Mouse (Mus musculus) forebrain, postnatal 0 days (tissue): Measurements from ENCODE around the gene Abca7. TPM values are rescaled to one million over a fixed set of nuclear protein-coding genes. Genes with fewer than 3 reads are reported as not detected.

Experiments
- ATAC-seq: fragments of 200-750 bp; cut with Nextera tagmentation; 2 replicates; pipeline ENCODE4 v1.8.0; 2017; ENCODE audit warnings: mild to moderate bottlenecking, moderate library complexity
- DNase-seq: peaks from one replicate; pipeline ENCODE4 v3.0.0-alpha.2; 2015
- H3K27ac ChIP-seq: fragments of 300-500 bp; sonication (generic); 2 replicates; pipeline ENCODE4 v1.5.1; 2014; ENCODE audit warnings: low read depth, mild to moderate bottlenecking, antibody characterized with exemption, low read length, moderate library complexity, mixed read lengths
- H3K27me3 ChIP-seq: fragments of 300-500 bp; sonication (generic); 2 replicates; pipeline ENCODE4 v1.6.1; 2014; ENCODE audit warnings: mild to moderate bottlenecking, low read length, mixed read lengths; ENCODE audit not compliant: insufficient read depth
- H3K36me3 ChIP-seq: fragments of 300-500 bp; sonication (generic); 2 replicates; pipeline ENCODE4 v1.6.1; 2014; ENCODE audit warnings: mild to moderate bottlenecking, moderate library complexity; ENCODE audit not compliant: insufficient read depth
- H3K4me1 ChIP-seq: fragments of 300-500 bp; sonication (generic); 2 replicates; pipeline ENCODE4 v1.6.1; 2014; ENCODE audit warnings: antibody characterized with exemption; ENCODE audit not compliant: insufficient read depth
- H3K4me2 ChIP-seq: fragments of 300-500 bp; sonication (generic); 2 replicates; pipeline ENCODE4 v1.6.1; 2014; ENCODE audit warnings: low read depth, mild to moderate bottlenecking, moderate library complexity
- H3K4me3 ChIP-seq: fragments of 300-500 bp; sonication (generic); 2 replicates; pipeline ENCODE4 v1.5.1; 2014; ENCODE audit warnings: low read depth, low read length, mixed read lengths
- H3K9ac ChIP-seq: fragments of 300-500 bp; sonication (generic); 2 replicates; pipeline ENCODE4 v1.6.1; 2014; ENCODE audit warnings: mild to moderate bottlenecking
- H3K9me3 ChIP-seq: fragments of 300-500 bp; sonication (generic); 2 replicates; pipeline ENCODE4 v1.6.1; 2016; ENCODE audit warnings: low read length
- CTCF ChIP-seq: sonication (generic); IDR thresholded peaks from 2 replicates; pipeline ENCODE4 v1.5.1; 2016; ENCODE audit warnings: antibody characterized with exemption, control low read depth, low read depth
- WGBS: fragments of 180-500 bp; shearing (Covaris S2); extraction: QIAGEN DNeasy Blood & Tissue Kit; methylation state at CpG from one replicate; pipeline ENCODE4 v1.1.7; 2014; 5-methylcytosine and 5-hydroxymethylcytosine counted together
- polyA plus RNA-seq: library from polyadenylated mRNA; unstranded; fragments of >200 nt; fragmentation: Nextera tagmentation; extraction: Ambion mirVana; gene quantifications from 2 replicates; pipeline ENCODE4 v1.2.1, GENCODE M21; 2015
- total RNA-seq: library from RNA; depleted of rRNA; stranded (reverse); fragments of >200 nt; gene quantifications from 2 replicates; pipeline ENCODE4 v1.2.3, GENCODE M21; 2014; rRNA removed

Gene Abca7
- total and polyA plus RNA-seq, 2 experiments from 2014 or later = 1.1 to 6.1 TPM

- Histone ChIP-seq H3K4me1 (peaks cover 7% of the 10 kb centered on the region; the same call in 1 of the 2 replicates), H3K27me3 (no peaks in the 10 kb centered on the region), H3K9me3 (no peaks in the 10 kb centered on the region), H3K4me3 (no peak overlapping the region), H3K9ac (no peak overlapping the region), H3K36me3 (peaks cover 46% of the 10 kb centered on the region), H3K27ac (no peak overlapping the region), H3K4me2 (peak overlapping the region; percentile 77; the same call in 1 of the 2 replicates)
- TF ChIP-seq CTCF = no peak
- 89% methylated on average over 9 of the region's 10 CpGs for WGBS
- DNase-seq (no peak), ATAC-seq (no peak)
Measured at GRCm38 (mm10) chr10:80055891-80056290, 59.6 kb downstream of the Abca7 start.

GRCm38 (mm10) chr10:80056506-80056905 lies 60.2 kb downstream of the Abca7 start:
- Histone ChIP-seq H3K36me3 (peaks cover 49% of the 10 kb centered on the region), H3K9me3 (no peaks in the 10 kb centered on the region), H3K27me3 (no peaks in the 10 kb centered on the region), H3K4me1 (peaks cover 7% of the 10 kb centered on the region; the same call in 1 of the 2 replicates), H3K4me3 (no peak overlapping the region), H3K27ac (no peak overlapping the region), H3K4me2 (no peak overlapping the region), H3K9ac (no peak overlapping the region)
- no peak for DNase-seq
- 80% methylated on average over 4 of the region's 4 CpGs for WGBS
- no peak for ATAC-seq
- no peak for TF ChIP-seq CTCF

- Histone ChIP-seq H3K4me2 (no peak overlapping the region), H3K27me3 (no peaks in the 10 kb centered on the region), H3K9me3 (no peaks in the 10 kb centered on the region), H3K9ac (no peak overlapping the region), H3K27ac (no peak overlapping the region), H3K4me1 (peaks cover 7% of the 10 kb centered on the region; the same call in 1 of the 2 replicates), H3K4me3 (no peak overlapping the region), H3K36me3 (peaks cover 52% of the 10 kb centered on the region)
- DNase-seq (no peak), ATAC-seq (no peak)
- 92% methylated on average over 27 of the region's 27 CpGs for WGBS
- no peak for TF ChIP-seq CTCF
Measured at GRCm38 (mm10) chr10:80056976-80057682, 60.8 kb downstream of the Abca7 start.

GRCm38 (mm10) chr10:80057683-80058326 lies 61.5 kb downstream of the Abca7 start:
- peaks cover 59% of the 10 kb centered on the region for H3K36me3 ChIP-seq
- ATAC-seq (no peak), DNase-seq (no peak)
- H3K27ac ChIP-seq = no peak overlapping the region
- no peak for TF ChIP-seq CTCF
- no peaks in the 10 kb centered on the region for H3K27me3 ChIP-seq
- H3K4me3 ChIP-seq = no peak overlapping the region
- H3K4me1 ChIP-seq = peaks cover 7% of the 10 kb centered on the region; the same call in 1 of the 2 replicates
- H3K9ac ChIP-seq = no peak overlapping the region
- 80% methylated on average over 30 of the region's 30 CpGs for WGBS
- H3K9me3 ChIP-seq = no peaks in the 10 kb centered on the region
- no peak overlapping the region for H3K4me2 ChIP-seq

GRCm38 (mm10) chr10:80063104-80063503 lies 66.8 kb downstream of the Abca7 start:
- no peak overlapping the region for H3K4me3 ChIP-seq
- H3K9ac ChIP-seq = no peak overlapping the region
- WGBS = 79% methylated on average over 5 of the region's 5 CpGs
- H3K4me2 ChIP-seq = no peak overlapping the region
- no peaks in the 10 kb centered on the region for H3K4me1 ChIP-seq
- ATAC-seq (peak; percentile 36; the same call in 1 of the 2 replicates), DNase-seq (no peak)
- no peaks in the 10 kb centered on the region for H3K27me3 ChIP-seq
- H3K36me3 ChIP-seq = peaks cover 60% of the 10 kb centered on the region
- no peak overlapping the region for H3K27ac ChIP-seq
- no peak for TF ChIP-seq CTCF
- H3K9me3 ChIP-seq = no peaks in the 10 kb centered on the region

GRCm38 (mm10) chr10:80063877-80064650 lies 67.8 kb downstream of the Abca7 start:
- no peaks in the 10 kb centered on the region for H3K27me3 ChIP-seq
- H3K4me1 ChIP-seq = no peaks in the 10 kb centered on the region
- H3K27ac ChIP-seq = no peak overlapping the region
- ATAC-seq (no peak), DNase-seq (no peak)
- no peak overlapping the region for H3K9ac ChIP-seq
- no peak overlapping the region for H3K4me3 ChIP-seq
- no peak overlapping the region for H3K4me2 ChIP-seq
- WGBS = 74% methylated on average over 23 of the region's 23 CpGs
- H3K9me3 ChIP-seq = no peaks in the 10 kb centered on the region
- no peak for TF ChIP-seq CTCF
- peaks cover 53% of the 10 kb centered on the region for H3K36me3 ChIP-seq

Other genes with a start within 250 kb of the Abca7 start
Only the 30 nearest of the 33 such genes appear.
- gene Rnf126, start 229.5 kb upstream of the Abca7 start, total RNA-seq = 54.1 and 88.3 TPM in 2 replicates
- 131 and 143 TPM in 2 replicates for gene Rnf126, start 229.5 kb upstream of the Abca7 start, polyA plus RNA-seq
- 2.1 and 4.5 TPM in 2 replicates for gene Fstl3, start 219.2 kb upstream of the Abca7 start, total RNA-seq
- 1.7 and 2.8 TPM in 2 replicates for gene Fstl3, start 219.2 kb upstream of the Abca7 start, polyA plus RNA-seq
- 0.31 TPM in 1 of 2 replicates, not detected in the other for gene Prss57, start 205.5 kb upstream of the Abca7 start, total RNA-seq
- gene Prss57, start 205.5 kb upstream of the Abca7 start, polyA plus RNA-seq = 0.35 and 0.67 TPM in 2 replicates
- gene Palm, start 202.9 kb upstream of the Abca7 start, total RNA-seq = 154 and 178 TPM in 2 replicates
- 351 and 365 TPM in 2 replicates for gene Palm, start 202.9 kb upstream of the Abca7 start, polyA plus RNA-seq
- 0.24 and 0.77 TPM in 2 replicates for gene Misp, start 175.5 kb upstream of the Abca7 start, total RNA-seq
- gene Misp, start 175.5 kb upstream of the Abca7 start, polyA plus RNA-seq = 0.09 and 0.41 TPM in 2 replicates
- gene Ptbp1, start 142.1 kb upstream of the Abca7 start, total RNA-seq = 92.9 and 97.3 TPM in 2 replicates
- gene Ptbp1, start 142.1 kb upstream of the Abca7 start, polyA plus RNA-seq = 53.7 and 55.7 TPM in 2 replicates
- 4.9 and 7.8 TPM in 2 replicates for gene Prtn3, start 122.0 kb upstream of the Abca7 start, total RNA-seq
- gene Prtn3, start 122.0 kb upstream of the Abca7 start, polyA plus RNA-seq = 14.9 and 15.4 TPM in 2 replicates
- 427 and 473 TPM in 2 replicates for gene Plppr3, start 121.9 kb upstream of the Abca7 start, total RNA-seq
- gene Plppr3, start 121.9 kb upstream of the Abca7 start, polyA plus RNA-seq = 309 and 328 TPM in 2 replicates
- not detected in 2 replicates for gene Elane, start 110.2 kb upstream of the Abca7 start, total RNA-seq
- gene Elane, start 110.2 kb upstream of the Abca7 start, polyA plus RNA-seq = 0.15 TPM in 1 of 2 replicates, not detected in the other
- gene Cfd, start 105.6 kb upstream of the Abca7 start, total RNA-seq = not detected in 2 replicates
- not detected in 2 replicates for gene Cfd, start 105.6 kb upstream of the Abca7 start, polyA plus RNA-seq
- 47.0 and 60.9 TPM in 2 replicates for gene Med16, start 87.6 kb upstream of the Abca7 start, total RNA-seq
- 46.1 and 56.0 TPM in 2 replicates for gene Med16, start 87.6 kb upstream of the Abca7 start, polyA plus RNA-seq
- gene Gm26602, start 85.6 kb upstream of the Abca7 start, total RNA-seq = not detected in 2 replicates
- 34.4 and 39.2 TPM in 2 replicates for gene Gm26602, start 85.6 kb upstream of the Abca7 start, polyA plus RNA-seq
- 4.2 and 5.4 TPM in 2 replicates for gene Kiss1r, start 79.5 kb upstream of the Abca7 start, total RNA-seq
- 3.4 and 3.6 TPM in 2 replicates for gene Kiss1r, start 79.5 kb upstream of the Abca7 start, polyA plus RNA-seq
- gene R3hdm4, start 75.3 kb upstream of the Abca7 start, total RNA-seq = 117 and 129 TPM in 2 replicates
- gene R3hdm4, start 75.3 kb upstream of the Abca7 start, polyA plus RNA-seq = 282 and 333 TPM in 2 replicates
- 7.1 and 7.9 TPM in 2 replicates for gene Arid3a, start 69.5 kb upstream of the Abca7 start, total RNA-seq
- 1.0 and 2.1 TPM in 2 replicates for gene Arid3a, start 69.5 kb upstream of the Abca7 start, polyA plus RNA-seq
- gene Wdr18, start 36.3 kb upstream of the Abca7 start, total RNA-seq = 58.2 and 84.6 TPM in 2 replicates
- 91.9 and 107 TPM in 2 replicates for gene Wdr18, start 36.3 kb upstream of the Abca7 start, polyA plus RNA-seq
- 0.14 and 0.15 TPM in 2 replicates for gene Grin3b, start 25.8 kb upstream of the Abca7 start, total RNA-seq
- 0.09 and 0.18 TPM in 2 replicates for gene Grin3b, start 25.8 kb upstream of the Abca7 start, polyA plus RNA-seq
- 109 and 129 TPM in 2 replicates for gene Tmem259, start 12.2 kb upstream of the Abca7 start, total RNA-seq
- gene Tmem259, start 12.2 kb upstream of the Abca7 start, polyA plus RNA-seq = 25.6 and 26.5 TPM in 2 replicates
- gene Cnn2, start 7.9 kb upstream of the Abca7 start, total RNA-seq = 19.5 and 28.2 TPM in 2 replicates
- 15.7 and 17.0 TPM in 2 replicates for gene Cnn2, start 7.9 kb upstream of the Abca7 start, polyA plus RNA-seq
- 2.3 and 2.4 TPM in 2 replicates for gene Arhgap45, start 20.2 kb downstream of the Abca7 start, total RNA-seq
- 1.2 and 1.7 TPM in 2 replicates for gene Arhgap45, start 20.2 kb downstream of the Abca7 start, polyA plus RNA-seq
- gene Polr2e, start 43.3 kb downstream of the Abca7 start, total RNA-seq = 104 and 129 TPM in 2 replicates
- 168 and 184 TPM in 2 replicates for gene Polr2e, start 43.3 kb downstream of the Abca7 start, polyA plus RNA-seq
- 401 and 478 TPM in 2 replicates for gene Gpx4, start 50.7 kb downstream of the Abca7 start, total RNA-seq
- 644 and 800 TPM in 2 replicates for gene Gpx4, start 50.7 kb downstream of the Abca7 start, polyA plus RNA-seq
- 19.2 and 24.2 TPM in 2 replicates for gene Sbno2, start 109.1 kb downstream of the Abca7 start, total RNA-seq
- gene Sbno2, start 109.1 kb downstream of the Abca7 start, polyA plus RNA-seq = 4.6 and 6.8 TPM in 2 replicates
- 77.2 and 77.8 TPM in 2 replicates for gene Stk11, start 119.3 kb downstream of the Abca7 start, total RNA-seq
- gene Stk11, start 119.3 kb downstream of the Abca7 start, polyA plus RNA-seq = 13.6 and 14.8 TPM in 2 replicates
- gene Atp5d, start 142.1 kb downstream of the Abca7 start, total RNA-seq = 154 and 193 TPM in 2 replicates
- 633 and 650 TPM in 2 replicates for gene Atp5d, start 142.1 kb downstream of the Abca7 start, polyA plus RNA-seq
- gene Cbarp, start 144.3 kb downstream of the Abca7 start, total RNA-seq = 114 and 151 TPM in 2 replicates
- 57.5 and 68.2 TPM in 2 replicates for gene Cbarp, start 144.3 kb downstream of the Abca7 start, polyA plus RNA-seq
- gene Midn, start 151.8 kb downstream of the Abca7 start, total RNA-seq = 91.5 and 120 TPM in 2 replicates
- 19.3 and 21.3 TPM in 2 replicates for gene Midn, start 151.8 kb downstream of the Abca7 start, polyA plus RNA-seq
- gene Cirbp, start 169.5 kb downstream of the Abca7 start, total RNA-seq = 345 and 424 TPM in 2 replicates
- gene Cirbp, start 169.5 kb downstream of the Abca7 start, polyA plus RNA-seq = 834 and 838 TPM in 2 replicates
- 4.2 and 5.0 TPM in 2 replicates for gene 1600002K03Rik, start 176.4 kb downstream of the Abca7 start, total RNA-seq
- 5.0 and 6.0 TPM in 2 replicates for gene 1600002K03Rik, start 176.4 kb downstream of the Abca7 start, polyA plus RNA-seq
- 29.0 and 30.9 TPM in 2 replicates for gene Efna2, start 183.0 kb downstream of the Abca7 start, total RNA-seq
- gene Efna2, start 183.0 kb downstream of the Abca7 start, polyA plus RNA-seq = 30.6 and 31.3 TPM in 2 replicates